Mouse (Mus musculus): ENCODE results near the gene Asic2. TPM values are rescaled to one million over a fixed set of nuclear protein-coding genes. Genes with fewer than 3 reads are reported as not detected.

Gene Asic2
- total RNA-seq, 2 experiments from 2014 or later, result 0.11 to 0.31 TPM

DNA sequence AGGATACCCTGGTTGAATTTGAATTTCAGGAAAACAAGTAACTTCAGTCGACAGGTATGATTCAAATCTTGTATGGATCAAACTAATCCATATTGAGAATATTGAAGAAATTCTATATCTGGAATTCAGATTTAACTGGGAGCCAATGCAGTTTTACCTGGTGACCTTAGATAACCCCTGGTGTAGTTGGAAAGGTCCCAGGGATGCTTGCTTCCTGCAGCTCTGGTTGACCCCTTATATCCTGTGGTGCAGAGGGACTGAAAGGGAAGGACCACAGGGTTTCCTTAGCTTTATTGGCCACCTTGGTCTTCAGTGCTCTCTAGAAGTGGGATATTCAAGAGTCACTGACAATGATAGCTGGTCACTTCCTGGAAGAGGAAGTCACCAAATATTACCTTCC, 1100.2 kb downstream of the Asic2 start:
- no peak for DNase-seq (ENCODE audit: low spot score)

DNA sequence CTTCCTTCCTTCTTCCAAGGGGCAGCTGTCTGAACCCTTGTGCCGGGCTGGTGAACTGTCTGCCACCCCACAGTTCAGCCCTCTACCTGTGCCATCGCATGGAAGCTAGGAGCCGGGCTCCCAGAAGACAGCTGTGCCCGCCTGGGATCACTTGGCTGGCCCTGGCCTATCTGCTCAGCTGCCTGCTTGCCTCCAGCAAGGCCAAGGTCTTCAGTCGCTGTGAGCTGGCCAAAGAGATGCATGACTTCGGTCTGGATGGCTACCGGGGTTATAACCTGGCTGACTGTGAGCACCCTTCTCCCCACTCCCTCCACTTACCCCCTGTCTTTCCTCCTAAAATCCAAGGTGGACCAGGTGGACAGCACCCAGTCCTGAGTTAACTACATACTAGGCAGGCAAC, 1105.3 kb downstream of the Asic2 start:
- DNase-seq (ENCODE audit: low spot score), result no peak

DNA sequence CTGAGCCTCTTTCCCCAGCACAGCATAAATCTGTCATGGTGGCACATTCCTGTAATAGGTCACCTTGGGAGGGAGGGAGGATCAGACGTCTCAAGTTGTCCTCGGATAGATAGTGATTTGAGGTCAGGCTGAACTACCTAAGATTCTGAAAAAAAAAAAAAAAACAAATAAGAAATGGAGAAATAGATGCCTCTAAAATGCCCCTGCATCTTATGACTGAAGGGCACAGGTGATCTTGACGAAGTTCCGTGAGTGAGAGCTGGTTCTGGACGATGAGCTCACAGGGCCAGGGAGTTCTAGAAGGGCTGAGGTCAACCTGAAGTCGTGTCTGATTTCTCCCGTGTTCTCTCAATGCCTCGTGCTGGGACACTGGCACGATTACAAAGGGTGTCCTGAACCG, 1110.2 kb downstream of the Asic2 start, which contains the start of gene Spaca3:
Gene Spaca3, plus strand, starts transcription at position 301 of the 400 bp plus-strand sequence.
- DNase-seq (ENCODE audit: low spot score), result no peak

DNA sequence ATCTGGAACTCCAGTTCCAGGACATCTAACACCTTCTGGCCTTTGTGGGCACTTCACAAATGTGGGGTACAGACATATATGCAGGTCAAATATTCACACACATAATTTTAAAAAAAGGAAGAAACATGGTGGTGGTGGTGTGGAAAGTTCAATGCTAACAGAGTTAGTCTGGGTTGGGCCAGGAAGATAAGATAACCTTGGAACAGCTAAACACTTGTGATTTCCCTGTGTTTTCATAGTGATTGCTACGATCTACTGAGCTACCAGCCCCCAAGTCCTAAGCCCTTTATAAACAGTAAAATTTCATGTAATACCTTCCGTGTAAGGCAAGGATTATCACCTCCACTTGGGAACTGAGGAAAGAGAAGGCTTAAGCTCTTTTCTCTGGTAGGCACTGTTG, 1111.4 kb downstream of the Asic2 start:
- DNase-seq (ENCODE audit: low spot score), result no peak

DNA sequence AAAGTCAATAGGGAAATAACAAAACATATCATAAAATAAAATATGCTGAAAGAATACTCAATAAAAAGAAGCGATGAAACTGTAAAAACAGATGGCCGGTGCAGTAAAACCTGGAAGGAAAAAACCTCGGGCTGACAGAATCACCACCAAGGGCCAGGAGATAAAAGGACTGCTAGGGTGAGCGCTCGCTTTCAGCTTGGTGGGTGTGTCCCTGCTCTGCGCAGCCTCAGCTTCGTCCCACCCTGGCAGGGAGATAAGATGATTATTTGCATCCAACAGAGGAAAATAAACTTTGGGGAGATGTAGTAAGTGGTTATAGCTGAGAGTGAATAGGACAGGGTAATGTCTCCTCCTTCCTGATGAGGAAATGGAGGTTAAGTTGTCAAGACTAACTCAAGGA, 1113.3 kb downstream of the Asic2 start:
- no peak for DNase-seq (ENCODE audit: low spot score)

DNA sequence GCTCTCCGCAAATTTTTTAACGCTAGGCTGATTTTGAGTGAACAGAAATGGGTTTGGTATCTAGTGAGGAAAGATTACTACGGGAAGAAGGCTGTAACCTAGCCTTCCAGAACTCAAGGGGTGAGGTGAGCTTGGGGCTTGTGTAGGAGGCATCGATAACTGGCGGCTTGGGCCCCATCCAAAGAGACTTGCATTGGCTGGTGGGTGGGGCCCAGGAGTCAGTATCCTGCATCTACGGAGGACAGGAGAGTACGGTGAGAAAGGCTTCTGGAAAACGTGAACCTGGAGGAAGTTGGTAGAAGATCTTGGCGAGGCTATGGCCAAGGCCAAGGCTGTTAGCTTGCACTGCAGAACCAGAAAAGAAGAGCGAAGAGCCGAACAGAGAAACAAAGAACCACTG, 1113.8 kb downstream of the Asic2 start:
- no peak for DNase-seq (ENCODE audit: low spot score)

DNA sequence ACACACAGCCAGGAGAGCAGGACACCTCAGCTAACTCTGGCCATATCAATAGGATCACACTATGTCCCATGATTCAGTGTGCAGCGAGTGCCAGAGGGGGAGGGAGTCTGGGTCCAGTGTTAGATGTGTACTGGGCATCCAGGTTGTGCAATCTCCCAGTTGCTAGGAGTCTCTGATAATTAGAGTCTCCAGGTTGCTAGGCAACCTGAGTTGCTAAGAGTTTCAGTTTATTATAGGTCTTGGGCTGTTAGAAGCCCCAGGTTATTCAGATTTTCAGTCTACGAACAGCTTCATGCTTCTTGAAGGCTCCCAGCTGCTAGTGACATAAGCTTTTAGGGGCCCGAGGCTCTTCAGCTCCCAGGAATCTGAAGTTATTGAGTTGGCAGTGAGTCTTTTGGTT, 1115.2 kb downstream of the Asic2 start:
- DNase-seq (ENCODE audit: low spot score), result no peak

DNA sequence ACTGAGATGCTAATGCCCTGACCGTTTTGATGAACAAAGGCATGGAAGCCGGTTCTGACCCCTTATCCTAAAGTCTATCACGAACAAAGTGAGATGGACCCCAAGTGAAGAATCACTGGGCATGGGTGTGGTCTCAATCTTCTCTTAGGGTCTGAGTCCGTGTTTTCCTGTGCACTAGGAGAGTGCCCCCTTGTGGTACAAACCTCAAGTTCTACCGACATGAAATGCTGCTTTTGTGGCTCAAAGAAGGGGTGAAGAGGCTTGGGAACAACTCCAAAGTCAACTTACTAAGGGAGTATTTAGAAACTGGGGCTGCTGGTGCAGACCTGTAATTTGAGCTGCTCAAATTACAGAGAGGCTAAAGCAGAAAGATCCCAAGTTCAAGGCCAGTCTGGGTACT, 1116.4 kb downstream of the Asic2 start:
- DNase-seq (ENCODE audit: low spot score), result no peak

DNA sequence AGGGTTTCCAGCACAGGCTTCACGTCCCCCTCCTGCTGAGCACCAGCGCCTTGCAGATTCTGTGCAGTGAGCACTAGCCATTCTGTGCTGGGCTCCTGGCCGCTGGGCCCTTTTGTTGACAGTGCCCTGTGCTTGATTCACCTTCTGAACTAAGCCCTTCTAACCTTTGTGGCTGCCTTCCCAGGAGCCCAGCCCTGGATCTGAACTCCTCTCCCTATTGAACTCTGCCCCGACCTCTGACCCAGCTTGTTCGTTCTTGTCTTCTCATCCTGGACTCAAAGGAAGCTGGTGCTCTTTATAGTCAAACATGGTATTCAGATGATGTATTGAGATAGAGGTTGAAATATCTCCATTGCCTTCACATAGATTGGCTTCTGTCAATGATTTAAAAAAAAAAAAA, 1120.1 kb downstream of the Asic2 start:
- DNase-seq (ENCODE audit: low spot score), result no peak

DNA sequence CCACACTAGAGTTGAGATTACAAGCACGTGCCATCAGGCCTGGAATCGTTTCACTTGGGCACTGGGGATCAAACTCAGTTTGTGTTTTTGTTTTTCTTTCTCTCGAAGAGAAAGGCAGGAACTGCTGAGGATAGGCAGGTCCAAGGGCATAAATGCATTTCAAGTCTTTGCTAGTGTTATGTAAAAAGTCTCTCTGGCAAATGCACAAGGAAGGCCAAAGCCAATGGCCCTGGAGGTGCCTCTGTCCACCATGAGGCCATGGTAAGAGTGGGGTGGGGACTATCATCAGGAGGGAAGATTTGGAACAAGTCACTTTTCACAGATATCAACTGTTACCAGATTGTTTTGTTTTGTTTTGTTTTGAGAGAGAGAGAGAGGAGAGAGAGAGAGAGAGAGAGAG, 1122.1 kb downstream of the Asic2 start:
- DNase-seq (ENCODE audit: low spot score), result no peak

DNA sequence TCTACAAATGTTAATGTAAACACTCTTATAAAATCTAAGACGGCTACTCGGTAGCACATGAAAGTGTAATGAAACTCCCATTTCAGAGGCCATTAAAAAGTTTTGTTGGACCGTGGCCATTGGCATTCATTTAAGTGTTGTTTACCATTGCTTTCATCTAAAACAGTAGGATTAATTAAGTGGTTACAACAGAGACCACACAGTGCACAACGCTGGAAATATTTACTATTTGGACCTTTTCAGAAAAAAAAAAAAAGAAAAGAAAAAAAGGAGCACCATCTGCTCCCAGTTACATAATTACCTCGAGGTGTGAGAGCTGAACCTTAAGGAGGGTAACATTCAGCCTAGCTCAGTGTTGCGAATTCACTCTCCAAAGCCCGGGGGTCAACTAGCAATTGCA, 1122.8 kb downstream of the Asic2 start:
- DNase-seq (ENCODE audit: low spot score), result no peak

DNA sequence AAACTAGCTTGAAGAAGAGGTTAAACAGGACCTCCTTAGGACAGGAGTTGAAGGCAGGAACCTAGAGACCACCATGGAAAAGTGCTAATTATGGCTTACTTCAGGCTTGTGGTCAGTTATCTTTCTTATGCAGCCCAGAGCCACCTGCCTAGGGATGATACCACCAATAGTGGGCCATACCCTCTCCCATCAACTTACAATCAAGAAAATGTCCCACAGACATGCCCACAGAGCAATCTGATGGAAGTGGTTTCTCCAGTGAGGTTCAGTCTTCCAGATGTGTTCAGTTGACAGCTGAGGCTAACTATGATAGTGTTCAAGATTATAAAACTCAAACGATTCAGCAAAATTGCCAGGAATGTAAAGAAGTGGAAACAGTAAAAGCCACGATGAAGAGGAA, 1124.8 kb downstream of the Asic2 start:
- no peak for DNase-seq (ENCODE audit: low spot score)

DNA sequence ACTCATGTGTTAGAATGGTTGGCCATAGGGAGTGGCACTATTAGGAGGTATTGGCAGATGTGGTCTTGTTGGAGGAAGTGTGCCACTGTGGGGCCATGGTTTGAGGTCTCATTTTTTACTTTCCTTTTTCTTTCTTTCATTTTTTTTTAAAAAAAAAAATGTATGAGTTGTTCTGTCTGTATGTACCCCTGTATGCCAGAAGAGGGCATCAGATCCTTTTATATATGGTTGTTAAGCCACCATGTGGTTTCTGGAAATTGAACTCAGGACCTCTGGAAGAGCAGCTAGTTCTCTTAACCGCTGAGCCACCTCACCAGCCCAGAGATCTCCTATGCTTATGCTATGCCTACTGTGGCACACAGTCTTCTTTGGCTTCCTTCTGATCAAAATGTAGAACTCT, 1129.5 kb downstream of the Asic2 start:
- no peak for DNase-seq (ENCODE audit: low spot score)

DNA sequence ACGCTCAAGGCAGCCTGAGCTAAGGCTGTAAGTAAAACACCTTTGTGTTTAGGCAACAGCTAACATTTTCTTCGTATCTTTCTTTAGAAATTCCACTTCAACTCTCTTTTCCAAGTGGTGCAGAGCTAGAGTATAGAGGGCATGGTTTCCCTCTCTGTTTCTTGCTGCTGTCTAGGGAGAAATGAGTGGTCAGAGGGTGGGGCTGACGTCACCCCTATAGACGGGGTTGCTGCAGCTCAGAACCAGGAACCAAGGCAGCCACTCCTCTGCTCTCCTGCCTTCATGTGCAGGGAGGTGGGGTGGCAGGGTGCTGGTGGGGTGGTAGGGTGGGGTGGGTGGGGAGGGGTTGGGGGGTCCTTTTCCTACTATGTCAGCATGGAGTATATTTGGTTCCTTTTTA, 1132.4 kb downstream of the Asic2 start:
- no peak for DNase-seq (ENCODE audit: low spot score)

DNA sequence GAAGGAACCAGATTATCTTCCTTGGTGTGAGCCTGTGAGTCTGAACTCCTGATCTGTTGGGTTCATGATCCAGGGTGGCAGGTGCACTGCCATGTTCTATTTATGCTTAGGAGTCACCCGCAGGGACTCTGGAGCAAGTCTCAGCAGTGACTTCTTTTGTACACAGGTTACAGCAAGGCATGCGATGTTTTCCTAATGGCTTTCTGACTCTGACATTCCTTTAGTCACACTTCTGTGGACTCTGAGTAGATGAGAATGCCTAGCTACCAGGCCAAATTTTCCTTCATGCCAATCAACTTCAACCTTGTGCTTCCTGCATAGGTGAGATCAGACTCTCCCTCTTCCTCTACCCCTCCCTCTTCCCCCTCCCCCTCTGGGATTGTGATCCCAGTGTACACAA, 1132.9 kb downstream of the Asic2 start:
- no peak for DNase-seq (ENCODE audit: low spot score)

Other genes with a start within 250 kb of the Asic2 start
- gene 5530401A14Rik, start 107.8 kb downstream of the Asic2 start, total RNA-seq (2021), result under 1 TPM in 1 of 2 experiments, not detected in 1; 0.21 TPM
- gene Ccl2, start 67.1 kb upstream of the Asic2 start, total RNA-seq (2021), result 1 to 10 TPM in 1 of 2 experiments, under 1 TPM in 1; 0.48 to 1.5 TPM
- gene Gm17268, start 70.1 kb upstream of the Asic2 start, total RNA-seq (2021), result not detected
- 1 to 10 TPM in 1 of 2 experiments, not detected in 1; 1.2 TPM for gene Ccl7, start 77.3 kb upstream of the Asic2 start, total RNA-seq (2021)
- 10 to 100 TPM; 13.2 to 21.0 TPM for gene Ccl11, start 89.4 kb upstream of the Asic2 start, total RNA-seq (2021)
- not detected for gene Ccl12, start 133.4 kb upstream of the Asic2 start, total RNA-seq (2021)
- gene Ccl8, start 146.7 kb upstream of the Asic2 start, total RNA-seq (2021), result under 1 TPM; 0.50 to 1.00 TPM